Mouse (Mus musculus) embryonic facial prominence, embryonic 12.5 days (tissue): ENCODE results near the gene Ammecr1. TPM values are rescaled to one million over a fixed set of nuclear protein-coding genes. Genes with fewer than 3 reads are reported as not detected.

Experiments
- ATAC-seq: fragments of 200-750 bp; cut with Nextera tagmentation; 2 replicates; pipeline ENCODE4 v1.8.0; 2017; ENCODE audit not compliant: insufficient number of reproducible peaks, insufficient read depth, low FRiP score, low TSS enrichment
- H3K27ac ChIP-seq: fragments of 300-500 bp; sonication (generic); 2 replicates; pipeline ENCODE4 v1.5.1; 2016; ENCODE audit warnings: mild to moderate bottlenecking
- H3K27me3 ChIP-seq: fragments of 300-500 bp; sonication (generic); 2 replicates; pipeline ENCODE4 v1.6.1; 2016; ENCODE audit warnings: mild to moderate bottlenecking, moderate library complexity
- H3K36me3 ChIP-seq: fragments of 300-500 bp; sonication (generic); 2 replicates; pipeline ENCODE4 v1.6.1; 2016; ENCODE audit warnings: mild to moderate bottlenecking
- H3K4me1 ChIP-seq: fragments of 300-500 bp; sonication (generic); 2 replicates; pipeline ENCODE4 v1.6.1; 2016
- H3K4me2 ChIP-seq: fragments of 300-500 bp; sonication (generic); replicated peaks from 2 replicates; pipeline ENCODE4 v1.6.1; 2016; ENCODE audit warnings: mild to moderate bottlenecking, moderate library complexity
- H3K4me3 ChIP-seq: fragments of 300-500 bp; sonication (generic); 2 replicates; pipeline ENCODE4 v1.5.1; 2016; ENCODE audit warnings: mild to moderate bottlenecking
- H3K9ac ChIP-seq: fragments of 300-500 bp; sonication (generic); 2 replicates; pipeline ENCODE4 v1.6.1; 2016; ENCODE audit warnings: mild to moderate bottlenecking, moderate library complexity
- H3K9me3 ChIP-seq: fragments of 300-500 bp; sonication (generic); 2 replicates; pipeline ENCODE4 v1.6.1; 2016; ENCODE audit warnings: mild to moderate bottlenecking, moderate library complexity
- WGBS: fragments of 180-500 bp; shearing (Covaris S2); methylation state at CpG from one replicate; pipeline ENCODE4 v1.1.7; 2016; 5-methylcytosine and 5-hydroxymethylcytosine counted together
- polyA plus RNA-seq: library from polyadenylated mRNA; unstranded; fragments of >200 nt; fragmentation: Nextera tagmentation; extraction: Ambion mirVana; gene quantifications from 2 replicates; pipeline ENCODE4 v1.2.1, GENCODE M21; 2016

The Ammecr1 gene
- polyA plus RNA-seq, 1 experiment from 2014 or later: 14.9 TPM

DNA sequence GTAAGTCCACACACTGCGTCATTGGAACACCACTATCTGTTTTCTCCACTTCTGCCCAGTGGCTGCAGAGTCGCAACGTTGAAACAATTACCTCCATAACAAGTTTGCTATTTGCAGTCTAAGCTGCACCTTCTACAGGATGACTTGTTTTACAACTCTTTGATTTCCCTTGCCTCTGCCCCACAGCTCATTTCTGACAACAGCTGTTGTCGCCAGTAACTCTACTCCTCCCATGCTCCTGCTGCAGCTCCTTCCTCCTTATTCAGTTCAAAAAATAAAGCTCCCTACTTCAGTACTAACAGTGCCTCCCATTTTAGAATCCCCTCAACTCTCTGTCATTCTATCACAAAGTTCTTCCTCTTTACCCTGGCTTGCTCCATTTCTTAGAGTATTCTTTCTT lies 12.7 kb upstream of the Ammecr1 start:
- Histone ChIP-seq H3K4me2 (no peak overlapping the region), H3K27ac (no peak overlapping the region), H3K9ac (no peak overlapping the region), H3K4me3 (no peak overlapping the region), H3K4me1 (no peaks in the 10 kb centered on the region), H3K36me3 (no peaks in the 10 kb centered on the region), H3K9me3 (no peaks in the 10 kb centered on the region), H3K27me3 (0 out of 2 replicates have a peak, but pooled peaks cover 10% of the 10 kb centered on the region)
- 59% methylated on average over 4 of the region's 4 CpGs for WGBS
- no peak for ATAC-seq

DNA sequence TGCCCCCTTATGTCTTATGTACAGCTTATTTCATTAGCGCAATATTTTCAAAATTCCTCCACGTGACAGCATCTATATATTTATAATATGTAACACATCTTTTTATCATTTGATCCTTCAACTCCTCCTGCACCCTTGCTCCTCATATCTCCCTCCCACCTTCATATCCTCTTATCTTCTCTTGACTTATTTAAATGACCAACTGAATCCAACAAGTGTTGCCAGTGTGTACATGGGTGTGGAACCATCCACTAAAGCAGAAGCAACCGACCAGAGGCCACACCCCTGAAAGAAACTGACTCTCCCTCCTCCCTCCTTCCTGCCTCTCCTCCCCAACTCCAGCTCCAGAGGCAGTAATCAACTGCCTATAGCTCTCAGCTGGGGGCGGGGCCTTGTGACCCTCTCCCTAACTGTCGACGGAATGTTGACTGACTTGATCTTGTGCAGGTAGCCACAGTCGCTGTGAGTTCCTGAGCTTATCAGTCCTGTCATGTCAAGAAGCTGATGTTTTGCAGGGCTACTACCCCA lies 6.0 kb upstream of the Ammecr1 start:
- WGBS: 42% methylated on average over 7 of the region's 7 CpGs
- Histone ChIP-seq H3K4me3 (no peak overlapping the region), H3K27me3 (peaks cover 10% of the 10 kb centered on the region; the same call in 1 of the 2 replicates), H3K9ac (no peak overlapping the region), H3K36me3 (no peaks in the 10 kb centered on the region), H3K4me2 (no peak overlapping the region), H3K9me3 (no peaks in the 10 kb centered on the region), H3K4me1 (no peaks in the 10 kb centered on the region), H3K27ac (no peak overlapping the region)
- no peak for ATAC-seq

DNA sequence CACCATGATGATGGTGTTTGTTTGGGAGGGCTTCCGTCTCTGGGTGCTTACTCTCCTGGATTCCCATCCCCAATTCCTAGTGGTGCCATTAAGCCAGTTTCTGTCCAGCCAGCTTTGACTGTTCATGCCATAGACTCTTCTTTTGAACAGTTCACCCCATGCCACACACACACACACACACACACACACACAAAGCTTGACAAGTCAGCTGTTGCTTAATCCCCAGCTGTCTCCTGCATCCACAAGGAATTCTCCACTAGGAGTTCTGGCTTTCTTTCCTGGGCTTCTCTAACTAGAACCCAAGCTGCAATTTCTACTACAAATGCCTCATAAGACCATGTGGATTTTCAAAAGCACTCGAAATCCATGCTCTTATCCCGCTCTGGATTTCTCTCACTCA lies 5.2 kb upstream of the Ammecr1 start:
- no peak overlapping the region for H3K9ac ChIP-seq
- peaks cover 10% of the 10 kb centered on the region; the same call in 1 of the 2 replicates for H3K27me3 ChIP-seq
- WGBS: 81% methylated on average over 3 of the region's 3 CpGs
- H3K4me1 ChIP-seq: no peaks in the 10 kb centered on the region
- H3K4me3 ChIP-seq: no peak overlapping the region
- H3K27ac ChIP-seq: no peak overlapping the region
- H3K36me3 ChIP-seq: no peaks in the 10 kb centered on the region
- no peak overlapping the region for H3K4me2 ChIP-seq
- no peak for ATAC-seq
- H3K9me3 ChIP-seq: no peaks in the 10 kb centered on the region

DNA sequence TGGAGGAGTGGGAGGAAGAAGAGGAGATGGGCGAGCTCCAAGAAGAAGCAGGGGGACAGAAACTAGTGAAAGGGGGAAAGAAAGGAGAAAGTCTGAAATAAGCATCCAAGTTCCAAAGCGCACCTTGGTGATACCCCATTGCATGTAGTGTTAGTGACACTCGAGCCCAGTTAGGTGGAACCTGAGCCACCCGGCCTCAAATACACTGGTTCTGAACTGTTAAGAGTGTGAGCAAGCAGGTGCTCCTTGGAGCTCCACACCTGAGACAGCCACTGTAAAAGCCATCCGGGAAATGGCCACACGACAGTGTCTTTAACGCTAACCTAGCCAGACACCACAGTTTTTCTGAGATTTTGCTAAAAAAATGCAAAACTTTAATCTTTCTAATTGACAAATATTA lies 539 bp upstream of the Ammecr1 start:
- H3K27me3 ChIP-seq: peaks cover 13% of the 10 kb centered on the region; the same call in 1 of the 2 replicates
- H3K27ac ChIP-seq: no peak overlapping the region
- peak overlapping the region; percentile 67 for H3K4me3 ChIP-seq
- no peak; the same call in 1 of the 2 replicates for ATAC-seq
- H3K9ac ChIP-seq: no peak overlapping the region
- H3K36me3 ChIP-seq: no peaks in the 10 kb centered on the region
- H3K4me1 ChIP-seq: no peaks in the 10 kb centered on the region
- 35% methylated on average over 7 of the region's 7 CpGs for WGBS
- peak overlapping the region; percentile 41 for H3K4me2 ChIP-seq
- no peaks in the 10 kb centered on the region for H3K9me3 ChIP-seq

DNA sequence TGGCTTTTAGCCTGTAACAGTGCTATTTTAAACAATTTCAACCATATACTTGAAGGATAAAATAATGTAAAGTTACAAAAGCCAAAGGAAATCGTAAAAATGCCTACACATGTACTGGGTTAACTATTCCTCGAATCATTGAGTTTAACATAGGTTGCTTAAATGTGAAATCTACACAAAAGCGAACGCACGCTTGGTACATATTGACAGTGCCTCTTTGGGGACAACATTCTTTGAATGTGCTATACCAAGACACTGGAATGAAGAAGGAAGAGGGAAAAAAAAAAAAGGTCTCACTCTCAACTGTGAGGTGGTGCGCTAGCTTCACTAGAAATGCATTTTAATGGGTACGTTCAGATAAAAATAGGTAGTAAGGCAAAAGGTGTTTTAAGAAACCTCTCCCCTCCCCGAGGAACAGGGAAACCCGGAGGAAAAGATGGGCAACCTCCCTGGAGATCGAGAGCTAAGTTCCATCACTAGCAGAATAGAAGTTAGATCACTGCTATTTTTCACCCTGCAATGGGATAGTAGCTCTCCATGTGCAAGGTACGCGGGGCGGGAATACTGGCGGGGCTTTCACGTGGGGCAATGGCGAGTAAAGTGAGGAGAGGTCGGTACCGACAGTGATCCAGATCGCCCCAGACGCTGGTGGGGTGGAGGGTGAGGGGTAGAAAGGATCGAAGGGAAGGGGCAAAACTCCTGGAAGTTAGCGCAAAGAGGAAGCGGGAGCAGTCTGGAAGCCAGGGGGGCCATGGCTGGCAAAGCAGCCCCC lies 1.1 kb downstream of the Ammecr1 start:
- Histone ChIP-seq H3K36me3 (no peaks in the 10 kb centered on the region), H3K27ac (no peak overlapping the region), H3K9me3 (no peaks in the 10 kb centered on the region), H3K9ac (peak overlapping the region; percentile 66), H3K27me3 (peaks cover 13% of the 10 kb centered on the region; the same call in 1 of the 2 replicates), H3K4me3 (peak overlapping the region; percentile 67), H3K4me1 (no peaks in the 10 kb centered on the region), H3K4me2 (peak overlapping the region; percentile 54)
- WGBS: 22% methylated on average over 23 of the region's 23 CpGs
- ATAC-seq: no peak

DNA sequence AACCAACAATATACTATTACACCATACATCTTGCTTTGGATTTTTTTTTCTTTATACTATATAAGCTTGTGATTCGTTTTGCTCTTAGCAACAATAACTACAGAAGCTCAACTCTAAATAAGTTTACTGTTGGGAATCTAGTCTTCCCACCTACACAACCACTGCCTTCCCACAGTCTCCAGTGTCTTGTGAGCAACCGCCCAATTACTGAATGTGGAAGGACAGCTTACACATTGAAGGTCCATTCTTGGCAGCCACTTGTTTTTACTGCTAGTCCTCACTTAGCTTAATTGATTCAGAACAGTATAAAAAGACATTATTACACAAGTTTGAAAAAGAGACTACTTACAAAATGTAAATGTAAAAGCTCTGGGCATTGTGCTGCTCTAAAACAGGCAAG lies 6.1 kb downstream of the Ammecr1 start:
- WGBS: 78% methylated on average over 2 of the region's 2 CpGs
- Histone ChIP-seq H3K27ac (no peak overlapping the region), H3K4me2 (no peak overlapping the region), H3K27me3 (peaks cover 3% of the 10 kb centered on the region; the same call in 1 of the 2 replicates), H3K4me3 (no peak overlapping the region), H3K9ac (no peak overlapping the region), H3K9me3 (no peaks in the 10 kb centered on the region), H3K36me3 (no peaks in the 10 kb centered on the region), H3K4me1 (no peaks in the 10 kb centered on the region)
- ATAC-seq: no peak

DNA sequence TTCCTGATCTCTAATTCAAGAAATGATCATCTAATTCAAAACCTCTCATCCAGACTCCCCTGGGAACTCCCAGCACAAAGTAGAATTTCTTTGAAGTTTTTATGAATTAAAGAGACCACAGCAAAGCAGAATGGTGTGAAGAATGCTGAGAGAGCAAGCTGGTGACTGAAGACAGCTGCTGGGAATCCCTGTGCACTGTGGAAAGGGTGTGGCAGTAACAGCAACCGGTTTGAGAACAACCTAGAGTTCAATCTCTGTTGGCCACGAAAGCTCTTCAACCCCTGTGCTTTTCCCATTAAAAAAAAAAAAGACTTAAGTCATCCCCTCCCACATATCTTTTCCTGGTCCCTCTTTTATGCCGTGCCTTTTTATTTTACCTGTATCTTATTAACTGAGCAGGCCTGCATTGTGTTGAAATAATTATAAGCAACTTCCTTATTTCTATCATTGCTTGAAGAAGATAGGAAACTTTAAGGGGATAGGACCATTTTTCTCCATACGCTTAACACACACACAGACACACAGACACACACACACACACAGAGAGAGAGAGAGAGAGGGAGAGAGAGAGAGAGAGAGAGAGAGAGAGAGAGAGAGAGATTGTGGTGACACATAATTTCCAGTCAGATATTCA lies 6.7 kb downstream of the Ammecr1 start:
- Histone ChIP-seq H3K4me2 (no peak overlapping the region), H3K27me3 (peaks cover 3% of the 10 kb centered on the region; the same call in 1 of the 2 replicates), H3K4me1 (no peaks in the 10 kb centered on the region), H3K36me3 (no peaks in the 10 kb centered on the region), H3K4me3 (no peak overlapping the region), H3K9me3 (no peaks in the 10 kb centered on the region), H3K9ac (no peak overlapping the region), H3K27ac (no peak overlapping the region)
- WGBS: 81% methylated on average over 4 of the region's 4 CpGs
- ATAC-seq: no peak

DNA sequence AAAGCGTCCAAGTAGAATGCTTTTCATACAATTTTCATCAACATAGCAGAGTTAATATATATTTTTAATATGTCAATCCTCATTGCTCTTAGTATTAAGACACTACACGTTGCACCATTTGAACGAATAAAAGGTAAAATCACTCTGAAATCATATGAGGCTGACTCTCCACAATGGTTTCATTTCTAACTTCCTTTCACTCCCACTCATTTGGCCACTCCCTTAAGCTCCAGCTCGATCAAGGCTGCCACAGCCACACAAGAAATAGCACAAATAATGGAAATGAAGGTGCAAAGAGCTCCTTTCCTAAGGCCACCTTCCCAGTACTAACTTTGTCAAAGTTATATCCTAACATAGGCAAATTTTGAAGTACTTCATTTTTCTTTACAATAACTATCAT lies 38.1 kb downstream of the Ammecr1 start:
- no peak for ATAC-seq
- Histone ChIP-seq H3K36me3 (no peaks in the 10 kb centered on the region), H3K4me3 (no peak overlapping the region), H3K27ac (no peak overlapping the region), H3K9me3 (no peaks in the 10 kb centered on the region), H3K27me3 (no peaks in the 10 kb centered on the region), H3K9ac (no peak overlapping the region), H3K4me1 (no peaks in the 10 kb centered on the region), H3K4me2 (no peak overlapping the region)
- 82% methylated on average over 4 of the region's 4 CpGs for WGBS

DNA sequence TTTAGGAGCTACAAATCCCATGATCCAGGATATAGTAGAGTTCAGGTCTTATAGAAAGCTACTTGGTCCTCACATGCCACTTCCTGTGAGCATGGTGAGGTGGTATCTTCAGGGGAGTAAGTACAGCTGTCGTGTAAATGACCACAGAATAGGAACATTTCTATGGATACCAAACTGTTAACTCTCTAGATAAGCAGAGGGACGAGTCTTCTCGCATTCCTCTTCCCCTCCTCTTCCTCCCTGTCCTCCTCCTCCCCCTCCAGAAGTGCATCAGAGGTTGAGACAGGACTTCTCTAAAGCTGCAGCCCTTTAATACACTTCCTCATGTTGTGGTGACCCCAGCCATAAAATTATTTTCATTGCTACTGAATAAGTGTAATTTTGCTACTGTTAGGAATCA lies 49.1 kb downstream of the Ammecr1 start:
- Histone ChIP-seq H3K4me1 (no peaks in the 10 kb centered on the region), H3K36me3 (no peaks in the 10 kb centered on the region), H3K4me2 (no peak overlapping the region), H3K27me3 (no peaks in the 10 kb centered on the region), H3K9ac (no peak overlapping the region), H3K4me3 (no peak overlapping the region), H3K27ac (no peak overlapping the region), H3K9me3 (no peaks in the 10 kb centered on the region)
- 50% methylated on average over 3 of the region's 3 CpGs for WGBS
- no peak for ATAC-seq

DNA sequence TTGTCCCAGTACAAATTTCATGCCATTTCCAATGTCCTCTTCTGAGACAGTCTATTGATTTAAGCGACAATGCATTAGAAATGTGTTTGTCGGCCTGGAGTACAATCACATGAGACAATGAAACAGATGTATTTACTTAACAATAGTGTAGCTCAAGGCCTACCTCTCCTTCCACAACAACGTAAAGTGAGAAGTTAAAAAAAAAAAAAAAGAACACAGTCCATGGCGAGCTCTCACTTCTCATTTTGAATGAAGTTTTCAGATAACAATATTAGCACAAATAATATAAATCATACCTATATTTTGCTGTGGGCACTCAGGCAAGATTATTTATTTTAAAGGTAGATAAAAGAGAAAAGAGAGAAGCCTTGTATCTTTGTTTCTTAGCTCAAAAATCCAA lies 49.8 kb downstream of the Ammecr1 start:
- WGBS: 67% methylated on average over 4 of the region's 4 CpGs
- H3K9me3 ChIP-seq: no peaks in the 10 kb centered on the region
- H3K4me2 ChIP-seq: no peak overlapping the region
- no peak overlapping the region for H3K4me3 ChIP-seq
- no peaks in the 10 kb centered on the region for H3K36me3 ChIP-seq
- H3K4me1 ChIP-seq: no peaks in the 10 kb centered on the region
- no peaks in the 10 kb centered on the region for H3K27me3 ChIP-seq
- no peak for ATAC-seq
- H3K9ac ChIP-seq: no peak overlapping the region
- H3K27ac ChIP-seq: no peak overlapping the region

DNA sequence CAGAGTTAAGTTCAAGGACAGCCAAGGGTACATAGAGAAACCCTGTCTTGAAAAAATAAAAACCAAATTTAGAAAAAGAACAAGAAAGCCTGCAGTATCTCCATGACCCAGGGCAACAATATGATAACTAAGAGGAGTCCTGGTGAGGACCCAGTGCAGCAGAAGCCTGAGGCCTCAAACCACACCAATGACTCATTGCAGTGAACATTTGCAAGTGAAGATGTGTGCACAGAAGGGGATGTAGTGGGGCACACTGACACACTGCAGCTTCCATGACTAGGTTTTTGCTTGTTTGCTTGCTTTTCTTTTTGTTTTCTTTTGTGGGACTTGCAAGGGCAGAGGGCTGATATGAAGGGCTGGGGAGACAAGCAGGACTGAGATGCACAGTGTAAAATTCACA lies 52.3 kb downstream of the Ammecr1 start:
- H3K4me1 ChIP-seq: no peaks in the 10 kb centered on the region
- ATAC-seq: no peak
- no peak overlapping the region for H3K27ac ChIP-seq
- no peaks in the 10 kb centered on the region for H3K36me3 ChIP-seq
- no peak overlapping the region for H3K9ac ChIP-seq
- H3K4me3 ChIP-seq: no peak overlapping the region
- H3K4me2 ChIP-seq: no peak overlapping the region
- no peaks in the 10 kb centered on the region for H3K9me3 ChIP-seq
- 0 out of 2 replicates have a peak, but pooled peaks cover 3% of the 10 kb centered on the region for H3K27me3 ChIP-seq

DNA sequence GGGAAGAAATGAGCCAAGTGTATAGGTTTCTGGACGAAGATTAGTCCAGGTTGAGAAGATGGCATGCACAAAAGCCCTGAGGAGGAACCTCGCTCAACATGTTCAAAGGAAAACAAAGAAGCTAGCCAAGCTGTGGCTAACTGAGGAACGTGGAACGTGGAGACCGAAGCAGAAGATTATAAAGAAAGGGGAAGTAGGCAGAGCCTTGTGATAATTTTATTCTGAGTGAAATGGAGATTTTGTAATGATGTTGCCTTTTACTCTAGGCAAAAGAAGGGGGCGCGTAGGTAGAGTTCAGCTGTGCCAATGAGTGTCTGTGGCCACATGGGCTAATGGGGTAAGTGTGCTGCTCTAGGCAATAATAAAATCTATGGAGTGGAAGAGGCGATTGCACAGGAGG lies 62.7 kb downstream of the Ammecr1 start:
- no peak overlapping the region for H3K9ac ChIP-seq
- H3K9me3 ChIP-seq: no peaks in the 10 kb centered on the region
- ATAC-seq: no peak
- no peak overlapping the region for H3K4me3 ChIP-seq
- no peaks in the 10 kb centered on the region for H3K4me1 ChIP-seq
- H3K27ac ChIP-seq: no peak overlapping the region
- 0 out of 2 replicates have a peak, but pooled peaks cover 3% of the 10 kb centered on the region for H3K27me3 ChIP-seq
- H3K36me3 ChIP-seq: no peaks in the 10 kb centered on the region
- 86% methylated on average over 8 of the region's 8 CpGs for WGBS
- H3K4me2 ChIP-seq: no peak overlapping the region
